Mouse (Mus musculus): Measurements from ENCODE around the gene Barhl1.

Barhl1 gene

DNA sequence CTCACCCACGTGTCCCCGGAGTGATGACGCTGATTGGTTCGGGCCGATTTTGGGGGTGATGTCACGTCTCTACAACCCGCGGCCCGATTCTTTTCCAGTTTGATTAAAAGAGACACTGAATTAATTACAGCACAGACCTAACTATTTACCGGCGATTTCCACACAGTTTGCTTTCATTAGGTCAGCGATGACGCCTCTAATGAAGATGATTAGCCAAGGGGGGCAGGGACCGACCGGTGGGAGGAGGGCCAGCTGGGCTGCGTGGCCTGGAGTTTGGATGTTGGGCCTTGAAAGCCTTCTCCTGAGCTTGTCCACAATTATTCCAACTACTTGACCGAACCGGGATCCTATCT lies at the start of gene Barhl1:
TSS of gene Barhl1 (minus strand) at position 156 of the 353 bp plus-strand sequence.
- no peak for DNase-seq (ENCODE audit: inconsistent age in 2 of 2, low spot score in 1 of 2)

DNA sequence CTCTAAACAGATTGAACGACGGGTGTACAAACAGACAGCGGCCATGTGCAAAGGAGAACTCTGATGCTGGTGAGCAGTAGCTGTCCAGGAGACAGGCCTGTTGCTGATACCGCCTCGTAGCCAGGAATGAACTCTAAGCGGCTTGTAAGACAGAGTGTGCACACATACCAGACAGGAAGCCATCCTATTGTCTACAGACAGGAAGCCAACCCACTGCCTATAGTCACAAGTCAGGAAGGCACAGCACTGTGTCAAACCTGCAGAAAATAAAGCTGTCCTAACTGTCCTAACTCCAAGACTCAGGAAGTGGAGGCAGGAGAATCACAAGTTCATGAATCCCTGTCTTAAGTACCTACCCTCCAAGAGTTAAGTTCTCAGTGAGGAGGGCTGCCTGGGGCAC lies 47.1 kb upstream of the Barhl1 start:
- no peak for DNase-seq (ENCODE audit: inconsistent age in 2 of 2, low spot score in 1 of 2)

DNA sequence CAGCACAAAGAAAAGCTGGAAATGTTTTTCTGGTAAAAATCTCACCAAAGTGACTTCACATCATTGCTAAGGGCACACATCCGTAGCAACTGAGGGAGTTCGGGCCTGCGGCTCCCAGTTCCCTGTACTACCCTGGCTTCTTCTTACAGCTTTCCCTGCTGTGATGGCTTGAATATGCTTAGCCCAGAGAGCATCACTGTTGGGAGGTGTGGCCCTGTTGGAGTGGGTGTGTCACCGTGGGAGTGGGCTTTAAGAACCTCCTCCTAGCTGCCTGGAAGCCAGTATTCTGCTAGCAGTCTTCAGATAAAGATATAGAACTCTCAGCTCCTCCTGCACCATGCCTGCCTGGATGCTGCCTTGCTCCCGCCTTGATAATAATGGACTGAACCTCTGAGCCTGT lies 45.2 kb upstream of the Barhl1 start:
- no peak for DNase-seq (ENCODE audit: inconsistent age in 2 of 2, low spot score in 1 of 2)

DNA sequence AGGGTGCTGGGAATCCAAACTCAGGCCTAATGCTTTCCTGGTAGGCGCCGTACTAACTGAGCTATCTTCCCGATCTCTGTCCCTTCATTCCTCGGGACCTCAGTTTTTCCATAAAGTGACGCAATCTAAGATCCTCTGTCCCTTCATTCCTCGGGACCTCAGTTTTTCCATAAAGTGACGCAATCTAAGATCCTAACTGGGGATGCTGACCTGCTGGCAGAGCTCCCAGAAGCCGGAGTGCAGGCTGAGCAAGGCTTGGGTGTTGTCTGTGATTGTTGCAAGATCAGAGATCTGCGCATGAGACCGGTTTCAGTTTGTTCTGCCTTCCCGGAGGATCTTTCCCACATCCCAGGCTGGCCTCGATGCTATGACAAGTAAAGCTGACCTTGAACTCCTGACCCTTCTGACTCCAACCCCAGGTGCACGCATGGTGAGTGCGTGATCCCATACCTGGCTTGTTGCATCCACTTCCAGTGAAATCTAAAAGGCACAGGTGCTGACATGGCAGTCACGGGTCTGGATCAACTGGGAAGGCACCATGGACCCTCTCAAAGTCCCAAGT lies 44.6 kb upstream of the Barhl1 start:
- no peak for DNase-seq (ENCODE audit: inconsistent age in 2 of 2, low spot score in 1 of 2)

DNA sequence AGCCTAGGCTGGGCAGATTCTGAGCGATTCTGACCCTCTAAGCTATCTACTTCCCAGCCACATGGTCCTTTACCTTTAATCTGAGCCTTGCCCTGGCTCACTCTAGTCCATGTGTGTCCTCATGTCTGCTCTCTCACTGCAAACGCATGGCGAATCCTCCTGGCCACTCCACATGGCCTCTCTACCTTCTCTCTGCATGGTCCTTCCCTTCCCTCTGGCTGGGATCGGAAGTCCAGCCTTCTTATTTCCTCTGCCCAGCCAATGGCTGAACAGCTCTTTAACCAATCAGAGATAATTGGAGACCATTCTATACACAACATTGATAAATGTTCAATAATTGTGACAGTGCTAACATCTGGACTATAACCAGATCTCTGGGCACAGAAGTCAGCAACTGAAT lies 40.4 kb upstream of the Barhl1 start:
- DNase-seq (ENCODE audit: inconsistent age in 2 of 2, low spot score in 1 of 2): no peak

DNA sequence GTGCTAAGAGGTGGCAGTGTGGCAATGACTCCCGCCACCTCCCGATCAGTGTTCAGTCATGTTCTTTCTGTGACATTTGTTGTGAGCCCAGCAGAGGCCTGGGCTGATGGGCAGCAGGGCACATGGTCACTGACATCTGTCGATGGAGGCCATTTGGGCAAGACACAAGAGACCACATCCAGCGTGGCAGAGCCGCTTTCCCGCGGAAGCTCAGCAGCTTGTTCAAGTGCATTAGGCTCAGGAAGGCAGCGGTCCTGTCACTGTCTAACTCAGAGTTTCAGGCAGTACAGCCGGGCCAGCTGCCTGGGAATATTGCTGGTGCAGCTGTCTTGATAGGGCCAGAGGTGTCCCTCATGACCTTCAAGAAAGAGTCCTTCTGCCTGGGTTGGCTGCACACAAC lies 38.1 kb upstream of the Barhl1 start:
- DNase-seq (ENCODE audit: inconsistent age in 2 of 2, low spot score in 1 of 2): no peak

DNA sequence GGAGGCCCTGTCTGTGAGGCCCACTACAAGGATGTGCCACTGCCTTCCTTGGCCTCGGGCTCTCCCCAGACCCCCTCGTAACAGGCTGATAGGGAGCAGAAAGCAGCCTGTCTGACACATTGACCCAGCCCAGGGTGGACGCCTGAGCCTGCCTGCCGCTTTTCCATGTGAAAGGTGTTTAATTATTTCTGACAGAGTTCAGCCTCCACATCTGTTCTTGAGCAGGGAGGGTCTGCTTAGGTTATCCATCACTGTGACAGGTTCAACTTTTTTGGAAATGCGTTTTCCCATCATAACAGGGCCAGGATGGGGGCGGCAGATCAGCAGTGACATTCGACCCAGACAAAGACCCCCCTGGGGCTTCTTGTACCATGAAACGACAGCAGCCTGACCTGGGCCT lies 36.5 kb upstream of the Barhl1 start:
- no peak for DNase-seq (ENCODE audit: inconsistent age in 2 of 2, low spot score in 1 of 2)

DNA sequence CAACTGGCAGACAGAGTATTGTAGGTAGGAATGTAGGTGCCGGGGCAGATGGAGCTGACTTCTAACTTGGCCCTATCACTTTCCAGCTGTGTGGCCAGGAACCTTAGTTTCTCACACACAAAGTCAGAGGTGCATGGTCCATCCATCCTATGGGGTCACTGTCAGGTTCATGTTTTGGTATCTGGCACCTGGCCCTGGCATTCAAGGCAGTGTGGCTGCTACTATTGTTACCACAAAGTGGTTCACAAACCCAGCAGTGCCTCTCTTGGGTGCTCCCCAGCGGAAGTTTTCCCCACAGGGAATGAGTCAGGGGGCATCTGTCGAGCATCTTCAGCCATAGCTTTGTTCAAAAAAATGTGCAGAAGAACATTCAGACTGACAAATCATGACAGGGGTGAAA lies 29.8 kb upstream of the Barhl1 start:
- DNase-seq (ENCODE audit: inconsistent age in 2 of 2, low spot score in 1 of 2): no peak

DNA sequence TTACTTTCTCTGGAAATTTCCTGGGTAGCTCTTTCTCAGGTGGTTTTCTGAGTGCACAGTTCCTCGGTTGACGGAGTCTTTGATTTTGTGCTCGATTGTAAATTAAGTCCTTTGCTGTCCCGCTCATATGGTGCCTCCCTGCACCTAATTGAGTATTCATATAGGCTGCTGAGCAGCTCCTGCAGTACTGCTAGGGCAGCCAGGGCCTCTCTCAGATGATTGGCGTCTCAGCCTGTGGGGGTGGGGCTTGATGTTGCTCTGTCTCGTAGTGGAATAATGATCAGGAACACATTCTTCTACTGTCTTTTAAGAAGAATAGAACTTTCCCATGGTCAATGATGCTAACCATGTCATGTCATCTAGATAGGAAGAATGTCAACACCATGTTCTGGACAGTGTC lies 28.9 kb upstream of the Barhl1 start:
- no peak for DNase-seq (ENCODE audit: inconsistent age in 2 of 2, low spot score in 1 of 2)

DNA sequence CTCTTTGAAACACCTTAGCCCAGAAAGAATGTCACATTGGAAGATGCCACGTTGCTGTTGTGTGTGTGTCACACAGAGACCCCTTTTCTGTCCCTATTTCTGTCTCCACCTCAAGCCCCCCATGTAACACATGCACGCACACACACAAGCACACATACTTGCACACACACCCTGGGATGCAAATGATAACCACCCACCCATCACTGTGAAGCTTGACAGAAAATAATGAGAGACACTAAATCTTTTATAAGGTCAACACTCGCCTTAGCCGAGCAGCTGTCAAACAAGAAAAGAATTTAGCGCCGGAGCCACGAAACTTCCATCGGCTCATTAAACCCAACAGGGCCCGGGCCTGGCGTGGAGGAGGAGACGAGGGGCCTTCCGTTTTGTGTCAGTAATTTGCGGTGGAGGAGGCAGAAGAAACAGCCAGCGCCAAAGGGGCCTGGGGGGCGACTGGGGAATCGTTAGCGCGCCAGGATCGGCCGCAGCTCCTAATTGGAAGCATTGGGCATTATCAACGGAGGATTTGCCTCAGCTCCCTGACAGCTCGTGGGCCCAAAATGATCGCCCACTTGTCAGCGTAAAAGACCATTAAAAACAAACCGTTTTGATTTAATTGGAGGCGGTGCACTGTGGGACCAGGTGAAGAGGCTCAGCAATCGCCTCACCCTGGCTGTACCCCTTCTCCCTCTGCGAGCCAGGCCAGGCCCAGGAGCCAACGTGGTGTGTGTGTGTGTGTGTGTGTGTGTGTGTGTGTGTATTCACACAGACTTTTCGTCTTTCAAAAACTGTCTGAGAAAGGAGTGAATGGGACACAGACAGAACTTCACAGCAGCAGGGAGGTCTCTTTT lies 27.4 kb upstream of the Barhl1 start:
- no peak for DNase-seq (ENCODE audit: inconsistent age in 2 of 2, low spot score in 1 of 2)

DNA sequence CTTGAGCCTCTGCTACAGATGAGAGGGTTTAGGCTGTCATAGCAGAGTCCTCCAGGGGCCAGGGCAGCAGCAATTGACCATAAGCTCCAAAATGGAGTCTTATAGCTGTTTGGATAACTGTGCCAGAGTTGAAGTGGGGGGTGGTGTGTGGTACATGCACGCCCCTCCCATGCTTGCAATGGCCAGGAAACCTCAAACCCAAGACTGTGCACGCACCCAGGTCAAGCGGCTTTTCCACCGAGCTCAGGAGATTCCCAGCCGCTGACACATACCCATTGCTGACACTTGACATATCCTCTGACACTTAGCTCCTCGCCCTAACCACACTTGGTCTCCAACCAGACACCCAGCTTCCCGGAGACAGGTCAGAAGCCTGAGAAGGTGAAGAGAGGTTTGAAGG lies 22.5 kb upstream of the Barhl1 start:
- DNase-seq (ENCODE audit: inconsistent age in 2 of 2, low spot score in 1 of 2): no peak

DNA sequence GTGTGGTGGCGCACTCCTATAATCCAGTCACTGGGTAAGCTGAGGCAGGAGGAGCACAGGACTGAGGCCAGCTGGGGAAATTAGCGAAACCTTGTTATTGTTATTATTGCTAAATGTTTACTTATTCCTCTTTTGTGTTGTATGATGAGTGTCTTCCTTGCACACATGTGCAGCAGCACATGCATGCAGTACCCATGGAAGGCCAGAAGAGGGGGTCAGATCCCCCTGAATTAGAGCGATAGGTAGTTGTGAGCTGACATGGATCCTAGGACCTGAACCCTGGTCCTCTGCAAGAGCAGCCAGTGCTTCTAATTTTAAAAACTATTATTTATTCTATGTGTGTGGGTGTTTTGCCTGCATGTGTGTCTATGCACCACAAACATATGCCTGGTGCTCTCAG lies 14.1 kb upstream of the Barhl1 start:
- DNase-seq (ENCODE audit: inconsistent age in 2 of 2, low spot score in 1 of 2): no peak

DNA sequence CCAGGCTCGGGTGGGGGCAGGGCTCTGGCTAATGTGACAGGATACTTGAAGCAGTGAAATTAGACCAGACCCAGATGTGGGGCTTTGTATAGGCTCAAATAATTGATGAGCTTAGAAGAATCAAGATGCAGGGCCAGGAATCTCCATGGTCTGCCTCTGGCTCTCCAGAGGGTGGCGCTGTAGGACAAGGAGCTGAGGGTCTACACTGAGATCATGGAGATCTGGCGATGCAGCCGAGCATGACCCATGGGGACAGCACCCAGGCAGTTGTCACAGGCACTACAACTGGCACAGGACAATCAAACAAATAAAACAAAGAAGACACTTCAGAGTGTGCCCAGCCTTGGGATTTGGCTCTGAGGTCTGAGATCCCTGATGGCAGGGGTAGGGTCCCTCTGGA lies 7.4 kb upstream of the Barhl1 start:
- peak; percentile 70 to 88 for DNase-seq (ENCODE audit: inconsistent age in 2 of 2, low spot score in 1 of 2)

DNA sequence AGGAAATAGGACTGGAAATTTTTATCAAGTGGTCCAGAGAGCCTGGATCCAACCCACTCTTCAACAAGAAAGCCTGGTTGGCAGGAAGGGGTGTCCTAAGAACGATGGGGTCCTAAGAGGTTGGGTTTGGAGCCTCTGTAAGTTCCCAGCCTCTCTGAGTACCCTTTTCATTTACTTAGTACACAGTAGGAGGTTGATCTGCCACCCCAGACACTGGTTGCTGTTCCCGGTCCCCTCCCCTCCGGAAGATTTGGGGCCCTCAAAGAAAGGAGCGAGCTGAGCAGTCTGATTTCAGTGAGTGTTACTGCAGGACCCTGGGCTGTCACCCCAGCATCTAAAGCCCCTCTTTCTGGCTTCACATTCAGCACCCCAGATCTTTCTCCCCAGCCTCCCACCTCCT lies 2.5 kb upstream of the Barhl1 start:
- DNase-seq (ENCODE audit: inconsistent age in 2 of 2, low spot score in 1 of 2): no peak

DNA sequence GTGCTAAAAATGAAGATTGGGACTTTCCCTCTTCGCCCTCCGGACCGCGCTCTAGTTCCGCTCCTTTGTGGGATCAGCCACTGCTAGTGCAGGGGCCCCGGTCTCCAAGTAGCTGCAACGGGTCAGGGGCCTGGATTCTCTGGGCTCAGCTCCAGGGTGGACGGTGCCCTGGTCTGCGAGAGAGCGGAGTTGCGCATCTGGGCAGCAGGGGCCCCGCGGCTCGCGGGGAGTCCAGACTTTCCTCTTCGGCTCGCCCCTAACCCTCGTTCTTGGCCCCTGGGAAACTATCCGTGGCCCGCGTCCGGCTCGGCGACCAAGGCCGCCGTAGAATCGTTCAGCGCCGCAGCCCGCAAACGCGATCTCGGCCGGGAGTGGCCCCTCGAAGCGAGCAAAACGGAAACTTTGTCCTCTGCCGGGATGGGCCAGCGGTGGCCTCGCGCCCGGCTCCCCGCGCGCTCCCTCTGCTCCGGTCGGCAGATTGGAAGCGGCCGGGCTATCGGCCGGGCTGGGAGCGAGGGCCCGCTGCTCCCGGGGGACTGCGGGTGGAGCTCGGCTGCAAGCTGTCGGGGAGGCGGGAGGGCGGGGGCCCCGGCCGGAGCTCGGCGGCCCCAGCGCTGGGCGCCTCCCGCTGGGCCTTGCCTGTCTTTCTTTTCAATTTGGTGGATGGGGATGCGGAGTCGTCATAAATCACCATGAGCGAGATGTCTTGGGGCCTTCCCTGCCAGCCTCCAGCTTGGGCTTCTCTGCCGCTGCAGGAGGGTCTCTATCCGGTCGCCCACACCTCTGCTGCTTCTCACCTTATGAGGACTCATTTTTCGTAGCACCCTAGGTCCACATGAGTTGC lies 1.3 kb upstream of the Barhl1 start:
- peak in 1 of 2 experiments; percentile 54 for DNase-seq (ENCODE audit: inconsistent age in 2 of 2, low spot score in 1 of 2)

DNA sequence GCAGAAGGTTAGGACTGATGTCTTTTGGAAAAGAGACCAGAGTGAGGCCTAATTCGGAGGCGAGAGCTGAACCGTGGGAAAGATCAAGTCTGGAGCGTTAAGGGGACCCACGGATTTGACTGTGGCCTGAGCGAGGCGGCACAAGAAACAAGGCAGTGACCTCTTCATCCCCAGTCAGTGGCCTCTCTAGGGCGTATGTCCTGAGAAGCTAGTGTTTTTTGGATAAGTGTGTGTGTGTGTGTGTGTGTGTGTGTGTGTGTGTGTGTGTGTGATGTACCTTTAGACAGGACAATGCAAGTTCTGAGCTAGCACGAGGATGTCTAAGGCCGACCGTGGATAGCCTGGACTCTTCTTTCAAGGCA lies 669 bp upstream of the Barhl1 start:
- no peak for DNase-seq (ENCODE audit: inconsistent age in 2 of 2, low spot score in 1 of 2)

DNA sequence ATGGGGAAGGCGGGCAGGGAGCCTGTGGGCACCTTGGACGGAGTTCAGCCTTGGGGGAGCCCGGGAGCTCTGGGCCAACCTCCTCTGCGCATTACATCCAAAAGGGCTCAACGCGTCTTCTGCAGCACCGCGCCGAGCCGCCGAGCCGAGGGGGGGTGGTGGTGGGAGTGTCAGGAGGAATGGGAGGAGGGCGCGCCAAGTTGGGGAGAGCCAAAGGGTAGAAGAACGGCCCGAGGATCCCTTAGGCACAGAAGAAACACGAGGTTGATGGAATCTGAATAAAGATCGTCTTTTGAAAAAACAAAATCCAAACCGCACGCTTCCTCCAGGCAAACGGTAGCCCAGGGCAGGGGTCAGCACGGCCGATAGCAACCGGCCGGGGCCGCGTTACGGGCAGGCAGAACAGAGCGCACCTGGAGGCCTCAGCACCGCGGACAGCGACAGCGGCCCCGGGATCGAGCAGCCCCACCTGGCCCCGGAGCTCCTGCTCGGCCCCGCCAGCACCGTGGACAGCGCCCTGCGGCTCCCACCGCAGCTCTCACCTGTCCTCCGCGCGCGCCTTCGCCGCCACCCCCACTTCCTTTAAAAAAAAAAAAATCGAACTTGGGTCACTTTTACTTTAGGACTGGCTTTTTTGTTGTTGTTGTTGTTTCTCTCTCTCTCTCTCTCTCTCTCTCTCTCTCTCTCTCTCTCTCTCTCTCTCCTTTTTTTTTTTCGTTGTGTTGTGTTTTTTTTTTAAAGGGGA lies 528 bp downstream of the Barhl1 start:
- DNase-seq (ENCODE audit: inconsistent age in 2 of 2, low spot score in 1 of 2): peak; percentile 68 to 83

DNA sequence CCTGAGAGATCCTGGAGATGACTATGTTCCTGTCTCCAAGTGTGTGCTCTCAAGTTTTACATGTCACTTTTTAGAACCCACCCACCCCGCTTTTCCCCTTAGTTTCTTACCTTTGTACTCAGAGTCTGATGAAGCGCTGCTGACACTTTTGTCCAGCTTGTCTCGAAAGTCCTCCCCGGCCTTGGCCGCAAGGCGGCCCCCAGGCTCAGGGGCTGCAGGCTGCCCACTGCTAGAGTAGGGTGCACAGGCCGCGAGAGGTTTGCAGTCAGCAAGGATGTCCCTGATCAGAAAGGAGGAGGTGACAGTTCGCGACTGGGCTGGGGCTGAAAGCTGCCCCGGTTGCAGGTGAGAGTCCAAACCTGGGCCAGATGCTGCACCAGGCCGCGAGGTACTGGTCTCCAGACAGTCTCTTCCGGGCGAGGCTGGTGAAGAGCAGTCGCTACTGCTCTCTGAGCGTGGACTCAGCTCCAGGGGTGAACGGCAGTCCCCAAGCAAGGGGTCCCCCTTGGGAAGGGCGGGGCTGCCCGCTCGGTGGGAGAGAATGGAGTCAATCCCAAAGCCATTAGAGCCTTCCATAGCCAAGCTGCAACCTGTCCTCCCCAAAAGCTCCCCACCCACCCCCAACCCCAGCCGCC lies 1.2 kb downstream of the Barhl1 start:
- DNase-seq (ENCODE audit: inconsistent age in 2 of 2, low spot score in 1 of 2): no peak

DNA sequence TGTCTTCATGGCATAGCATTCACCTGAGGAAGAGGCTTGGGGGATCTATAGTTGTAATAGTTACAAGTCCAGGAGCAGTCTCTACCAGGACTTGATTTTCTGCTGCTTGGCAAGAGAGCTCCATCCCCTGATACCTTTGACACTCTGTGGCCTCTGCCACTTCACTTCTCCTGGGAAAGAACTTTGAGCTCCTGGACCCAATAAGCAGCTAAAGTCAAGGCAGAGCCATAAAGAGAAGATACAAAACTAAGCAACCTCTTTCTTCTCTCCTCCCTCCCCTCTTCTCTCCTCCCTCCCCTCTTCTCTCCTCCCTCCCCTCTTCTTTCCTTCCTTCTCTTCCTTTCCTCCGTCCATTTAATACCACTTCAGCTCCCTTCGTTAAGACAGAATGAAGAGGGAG lies 2.3 kb downstream of the Barhl1 start:
- no peak for DNase-seq (ENCODE audit: inconsistent age in 2 of 2, low spot score in 1 of 2)

DNA sequence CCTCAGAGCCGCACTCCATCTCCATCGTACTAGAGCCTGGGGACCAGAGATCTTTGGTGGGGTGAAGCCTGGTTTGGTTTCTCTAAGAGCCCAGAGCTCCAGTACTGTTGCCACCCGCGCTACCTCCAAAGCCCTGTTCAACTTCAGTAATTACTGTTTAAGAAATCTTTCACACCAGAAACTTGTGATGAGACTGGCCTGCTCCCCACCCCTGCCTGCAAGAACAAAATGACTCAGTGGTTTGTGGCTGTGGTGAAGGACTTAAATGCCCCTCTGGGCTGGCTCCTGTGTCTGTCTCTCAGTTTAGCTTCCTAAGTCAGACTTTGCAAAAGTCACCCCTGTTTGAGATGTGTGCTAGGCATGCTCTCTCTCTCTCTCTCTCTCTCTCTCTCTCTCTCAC lies 3.5 kb downstream of the Barhl1 start:
- DNase-seq (ENCODE audit: inconsistent age in 2 of 2, low spot score in 1 of 2): no peak
